ENCODE assay signal across 23 mouse cellular contexts in the genomic region with DNA sequence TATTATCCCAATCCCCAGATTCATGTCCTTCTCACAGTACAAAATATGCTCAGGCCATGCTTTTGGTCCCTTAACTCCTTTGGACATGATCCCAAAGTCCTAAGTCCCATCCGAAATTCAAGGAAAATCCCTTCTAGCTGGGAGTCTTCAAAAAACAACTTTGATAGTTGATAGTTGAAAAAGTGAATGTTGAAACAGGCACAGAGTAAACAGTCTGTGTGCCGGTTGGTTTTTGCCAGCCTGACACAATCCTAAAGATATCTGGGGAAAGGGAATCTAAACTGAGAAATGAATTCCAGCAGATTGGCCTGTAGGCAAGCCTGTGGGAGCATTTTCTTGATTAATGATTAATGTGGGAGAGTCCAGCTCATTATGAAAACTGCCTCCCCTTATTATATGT. TPM values are rescaled to one million over a fixed set of nuclear protein-coding genes. Genes with fewer than 3 reads are reported as not detected.
DNase-seq lines count a peak whose midpoint lies in the region; ATAC-seq and TF ChIP-seq lines count a peak whose summit lies in the region.
"Had no signal": no experiment of that assay in that cellular context is flagged by ENCODE, and none has a peak within 500 bp of the region (broad histone marks: within the 10 kb centered on the region; RNA-seq: fewer than 3 reads in every experiment).

No protein-coding gene starts in this region.

- no peak overlapping the region for H3K4me2 ChIP-seq in kidney, embryonic 14.5 days (replicated peaks; ENCODE audit: low read depth, low read length)
- no peak overlapping the region for H3K4me2 ChIP-seq in kidney, embryonic 16.5 days (replicated peaks; ENCODE audit: low read depth, low read length)
- no peak overlapping the region for H3K4me2 ChIP-seq in stomach, embryonic 16.5 days (ENCODE audit: low read depth, low read length)
- no peak overlapping the region for H3K4me2 ChIP-seq in stomach, postnatal 0 days (replicated peaks; ENCODE audit: low read depth)
- H3K4me2 ChIP-seq: forebrain, embryonic 13.5 days; heart, embryonic 11.5 days; heart, embryonic 15.5 days had no signal

- no peaks in the 10 kb centered on the region for H3K36me3 ChIP-seq in kidney, embryonic 14.5 days (ENCODE audit: control insufficient read depth, insufficient read depth, low read length)
- H3K36me3 ChIP-seq in kidney, embryonic 16.5 days (ENCODE audit: insufficient read depth, low read length) = no peaks in the 10 kb centered on the region
- no peaks in the 10 kb centered on the region for H3K36me3 ChIP-seq in stomach, embryonic 16.5 days (ENCODE audit: control insufficient read depth, insufficient read depth, low read length)
- H3K36me3 ChIP-seq in stomach, postnatal 0 days (ENCODE audit: control insufficient read depth, insufficient read depth, low read length) = no peaks in the 10 kb centered on the region
- H3K36me3 ChIP-seq: embryonic facial prominence, embryonic 10.5 days; G1E; heart, embryonic 15.5 days had no signal

- WGBS in kidney, embryonic 14.5 days = 81% methylated on average over 2 of the region's 2 CpGs
- 78% methylated on average over 2 of the region's 2 CpGs for WGBS in kidney, embryonic 16.5 days
- whole genome bisulfite sequencing in stomach, embryonic 16.5 days = 56% methylated on average over 2 of the region's 2 CpGs
- WGBS in stomach, postnatal 0 days = 55% methylated on average over 2 of the region's 2 CpGs

- no peaks in the 10 kb centered on the region for H3K4me1 ChIP-seq in kidney, embryonic 14.5 days (ENCODE audit: control insufficient read depth, insufficient read depth, low read length)
- H3K4me1 ChIP-seq in kidney, embryonic 16.5 days (ENCODE audit: insufficient read depth, low read length) = no peaks in the 10 kb centered on the region
- H3K4me1 ChIP-seq in stomach, embryonic 16.5 days (ENCODE audit: control insufficient read depth, insufficient read depth, low read length) = no peaks in the 10 kb centered on the region
- H3K4me1 ChIP-seq in stomach, postnatal 0 days (replicated peaks; ENCODE audit: control insufficient read depth, insufficient read depth) = no peaks in the 10 kb centered on the region
- H3K4me1 ChIP-seq: embryonic facial prominence, embryonic 10.5 days; forebrain, embryonic 13.5 days; heart, embryonic 15.5 days had no signal

- H3K9ac ChIP-seq in kidney, embryonic 14.5 days (ENCODE audit: low read depth, low read length) = no peak overlapping the region
- H3K9ac ChIP-seq in kidney, embryonic 16.5 days (replicated peaks; ENCODE audit: low read length) = no peak overlapping the region
- no peak overlapping the region for H3K9ac ChIP-seq in stomach, embryonic 16.5 days (ENCODE audit: low read length)
- H3K9ac ChIP-seq in stomach, postnatal 0 days (ENCODE audit: low read length) = no peak overlapping the region
- H3K9ac ChIP-seq: forebrain, embryonic 13.5 days; forebrain, postnatal 0 days; heart, embryonic 15.5 days had no signal

- ATAC-seq in kidney, embryonic 14.5 days (ENCODE audit: low FRiP score, low TSS enrichment) = no peak
- ATAC-seq in kidney, embryonic 16.5 days (ENCODE audit: low FRiP score, low TSS enrichment) = no peak
- peak; percentile 29; the same call in 1 of the 2 replicates for ATAC-seq in stomach, embryonic 16.5 days (ENCODE audit: insufficient read depth, low FRiP score)
- no peak for ATAC-seq in stomach, postnatal 0 days (ENCODE audit: low FRiP score, low TSS enrichment)
- ATAC-seq: CD4-positive, CD25-positive, alpha-beta regulatory T cell, adult 4 months; forebrain, embryonic 13.5 days; forebrain, postnatal 0 days had no signal

- H3K27me3 ChIP-seq in kidney, embryonic 14.5 days (ENCODE audit: control insufficient read depth, insufficient read depth, low read length) = no peaks in the 10 kb centered on the region
- no peaks in the 10 kb centered on the region for H3K27me3 ChIP-seq in kidney, embryonic 16.5 days (ENCODE audit: insufficient read depth, low read length)
- no peaks in the 10 kb centered on the region for H3K27me3 ChIP-seq in stomach, embryonic 16.5 days (ENCODE audit: control insufficient read depth, insufficient read depth, low read length)
- H3K27me3 ChIP-seq in stomach, postnatal 0 days (ENCODE audit: control insufficient read depth, insufficient read depth, low read length) = no peaks in the 10 kb centered on the region
- H3K27me3 ChIP-seq: forebrain, embryonic 13.5 days; heart, embryonic 15.5 days had no signal

- TF ChIP-seq CTCF in stomach, postnatal 0 days (IDR thresholded peaks at IDR 0.05; ENCODE audit: low read depth) = no peak

- DNase-seq in kidney, adult 11 months = peak; percentile 39
- peak; percentile 83 for DNase-seq in kidney, adult 9 months
- no peak for DNase-seq in stomach, postnatal 0 days (ENCODE audit: low spot score)
- no peak for DNase-seq in c-Kit-positive CD71-positive TER-119-positive erythroid progenitor cells, embryonic 14.5 days (ENCODE audit: low spot score)
- DNase-seq: adrenal gland, postnatal 10 days; B cell, adult 2 months; cerebellum, adult 18-20 months; cerebellum, adult 9-11 months; forebrain, postnatal 0 days; gastrocnemius, postnatal 14 days; heart, adult 2 months; heart, postnatal 14 days had no signal

- H3K4me3 ChIP-seq in kidney, embryonic 14.5 days (ENCODE audit: low read length) = no peak overlapping the region
- H3K4me3 ChIP-seq in kidney, embryonic 16.5 days (ENCODE audit: low read length) = no peak overlapping the region
- H3K4me3 ChIP-seq in stomach, embryonic 16.5 days (replicated peaks; ENCODE audit: low read length) = no peak overlapping the region
- H3K4me3 ChIP-seq in stomach, postnatal 0 days (ENCODE audit: low read depth, low read length) = no peak overlapping the region
- H3K4me3 ChIP-seq: embryonic facial prominence, embryonic 10.5 days; forebrain, embryonic 13.5 days; heart, adult 2 months; heart, embryonic 15.5 days had no signal

- no peak for TF ChIP-seq EP300 in stomach, postnatal 0 days (optimal IDR thresholded peaks at IDR 0.05)

- H3K9me3 ChIP-seq in kidney, embryonic 14.5 days (ENCODE audit: control insufficient read depth, low read length) = peaks cover 4% of the 10 kb centered on the region; the same call in 1 of the 2 replicates
- peaks cover 7% of the 10 kb centered on the region; the same call in 1 of the 2 replicates for H3K9me3 ChIP-seq in kidney, embryonic 16.5 days (ENCODE audit: low read length)
- H3K9me3 ChIP-seq in stomach, embryonic 16.5 days (replicated peaks; ENCODE audit: control insufficient read depth, low read length) = no peaks in the 10 kb centered on the region
- H3K9me3 ChIP-seq in stomach, postnatal 0 days (ENCODE audit: control insufficient read depth, low read length) = no peaks in the 10 kb centered on the region
- H3K9me3 ChIP-seq: forebrain, embryonic 13.5 days; heart, embryonic 15.5 days had no signal

- H3K27ac ChIP-seq in kidney, embryonic 14.5 days (ENCODE audit: low read depth, low read length) = no peak overlapping the region
- H3K27ac ChIP-seq in kidney, embryonic 16.5 days (ENCODE audit: low read length) = no peak overlapping the region
- H3K27ac ChIP-seq in stomach, embryonic 16.5 days (ENCODE audit: low read length) = no peak overlapping the region
- no peak overlapping the region for H3K27ac ChIP-seq in stomach, postnatal 0 days (replicated peaks)
- H3K27ac ChIP-seq: embryonic facial prominence, embryonic 10.5 days; forebrain, embryonic 13.5 days; heart, adult 2 months; heart, embryonic 15.5 days had no signal

RNA-seq across cellular contexts. Expression of a gene that starts 9.3 kb away (rescaled TPM):
- not detected in 2 replicates for polyA plus RNA-seq in kidney, embryonic 14.5 days (2014; fragmentation: Nextera tagmentation; extraction: Ambion mirVana)
- polyA plus RNA-seq in kidney, embryonic 16.5 days (2015; fragmentation: Nextera tagmentation; extraction: Ambion mirVana) = not detected in 2 replicates
- not detected in 2 replicates for polyA plus RNA-seq in stomach, embryonic 16.5 days (2015; fragmentation: Nextera tagmentation; extraction: Ambion mirVana)
- not detected in 2 replicates for polyA plus RNA-seq in stomach, postnatal 0 days (2015; fragmentation: Nextera tagmentation; extraction: Ambion mirVana)
- polyA plus RNA-seq: CD4-positive, CD25-positive, alpha-beta regulatory T cell, adult 4 months; embryonic facial prominence, embryonic 10.5 days; embryonic facial prominence, embryonic 14.5 days; forebrain, embryonic 13.5 days; forebrain, postnatal 0 days; G1E; gonadal fat pad, adult 2 months; heart, adult 2 months; heart, embryonic 11.5 days; heart, embryonic 15.5 days had no signal

RNA-seq across cellular contexts. Expression of a gene that starts 38.4 kb away (rescaled TPM):
- polyA plus RNA-seq in kidney, embryonic 14.5 days (2014; fragmentation: Nextera tagmentation; extraction: Ambion mirVana) = not detected in 2 replicates
- 0.09 TPM in 1 of 2 replicates, not detected in the other for polyA plus RNA-seq in kidney, embryonic 16.5 days (2015; fragmentation: Nextera tagmentation; extraction: Ambion mirVana)
- polyA plus RNA-seq in stomach, embryonic 16.5 days (2015; fragmentation: Nextera tagmentation; extraction: Ambion mirVana) = not detected in 2 replicates
- 0.96 and 1.3 TPM in 2 replicates for polyA plus RNA-seq in stomach, postnatal 0 days (2015; fragmentation: Nextera tagmentation; extraction: Ambion mirVana)
- polyA plus RNA-seq: CD4-positive, CD25-positive, alpha-beta regulatory T cell, adult 4 months; embryonic facial prominence, embryonic 10.5 days; embryonic facial prominence, embryonic 14.5 days; forebrain, embryonic 13.5 days; forebrain, postnatal 0 days; G1E; gonadal fat pad, adult 2 months; heart, adult 2 months; heart, embryonic 11.5 days; heart, embryonic 15.5 days had no signal

RNA-seq across cellular contexts. Expression of a gene that starts 48.5 kb away (rescaled TPM):
- 0.07 TPM in 1 of 2 replicates, not detected in the other for polyA plus RNA-seq in kidney, embryonic 14.5 days (2014; fragmentation: Nextera tagmentation; extraction: Ambion mirVana)
- polyA plus RNA-seq in kidney, embryonic 16.5 days (2015; fragmentation: Nextera tagmentation; extraction: Ambion mirVana) = 0.42 and 0.61 TPM in 2 replicates
- 12.8 and 18.7 TPM in 2 replicates for polyA plus RNA-seq in stomach, embryonic 16.5 days (2015; fragmentation: Nextera tagmentation; extraction: Ambion mirVana)
- 27.0 and 33.5 TPM in 2 replicates for polyA plus RNA-seq in stomach, postnatal 0 days (2015; fragmentation: Nextera tagmentation; extraction: Ambion mirVana)
- polyA plus RNA-seq: embryonic facial prominence, embryonic 10.5 days; forebrain, embryonic 13.5 days had no signal

Comparison
In these comparisons a context has a peak if more than half of its experiments do, and no peak if none do; other contexts are left out.
1. DNase-seq: peak in kidney, adult 11 months (single experiment) and kidney, adult 9 months (single experiment); none in stomach, postnatal 0 days (single experiment) and c-Kit-positive CD71-positive TER-119-positive erythroid progenitor cells, embryonic 14.5 days (single experiment).